Mouse (Mus musculus) hindbrain, embryonic 16.5 days (tissue): ENCODE results near the gene Klkb1. TPM values are rescaled to one million over a fixed set of nuclear protein-coding genes. Genes with fewer than 3 reads are reported as not detected.

Source experiments
- ATAC-seq: fragments of 200-750 bp; cut with Nextera tagmentation; 2 replicates; pipeline ENCODE4 v1.8.0; 2017; ENCODE audit warnings: moderate TSS enrichment, moderate library complexity
- H3K27ac ChIP-seq: fragments of 300-500 bp; sonication (generic); 2 replicates; pipeline ENCODE4 v1.5.1; 2014; ENCODE audit warnings: low read depth, mild to moderate bottlenecking, control low read depth, low read length, moderate library complexity
- H3K27me3 ChIP-seq: fragments of 300-500 bp; sonication (generic); replicated peaks from 2 replicates; pipeline ENCODE4 v1.6.1; 2014; ENCODE audit warnings: low read length; ENCODE audit not compliant: control insufficient read depth, insufficient read depth
- H3K36me3 ChIP-seq: fragments of 300-500 bp; sonication (generic); 2 replicates; pipeline ENCODE4 v1.6.1; 2014; ENCODE audit warnings: mild to moderate bottlenecking, low read length, moderate library complexity, mixed read lengths; ENCODE audit not compliant: control insufficient read depth, insufficient read depth
- H3K4me1 ChIP-seq: fragments of 300-500 bp; sonication (generic); 2 replicates; pipeline ENCODE4 v1.6.1; 2014; ENCODE audit warnings: low read depth, low read length; ENCODE audit not compliant: control insufficient read depth, insufficient read depth
- H3K4me2 ChIP-seq: fragments of 300-500 bp; sonication (generic); 2 replicates; pipeline ENCODE4 v1.6.1; 2014; ENCODE audit warnings: mild to moderate bottlenecking, low read length, control low read depth, moderate library complexity
- H3K4me3 ChIP-seq: fragments of 300-500 bp; sonication (generic); 2 replicates; pipeline ENCODE4 v1.5.1; 2014; ENCODE audit warnings: mild to moderate bottlenecking, low read length, control low read depth, moderate library complexity
- H3K9ac ChIP-seq: fragments of 300-500 bp; sonication (generic); 2 replicates; pipeline ENCODE4 v1.6.1; 2014; ENCODE audit warnings: low read depth, mild to moderate bottlenecking, control low read depth, low read length, moderate library complexity
- H3K9me3 ChIP-seq: fragments of 300-500 bp; sonication (generic); 2 replicates; pipeline ENCODE4 v1.6.1; 2014; ENCODE audit warnings: mild to moderate bottlenecking, low read length, moderate library complexity; ENCODE audit not compliant: control insufficient read depth
- WGBS: fragments of 180-500 bp; shearing (Covaris S2); extraction: QIAGEN DNeasy Blood & Tissue Kit; methylation state at CpG from one replicate; pipeline ENCODE4 v1.1.7; 2014; 5-methylcytosine and 5-hydroxymethylcytosine counted together
- polyA plus RNA-seq: library from polyadenylated mRNA; unstranded; fragments of >200 nt; fragmentation: Nextera tagmentation; extraction: Ambion mirVana; gene quantifications from 2 replicates; pipeline ENCODE4 v1.2.1, GENCODE M21; 2015

The Klkb1 gene
- polyA plus RNA-seq, 1 experiment from 2014 or later, result 0.06 TPM

GRCm38 (mm10) chr8:45281630-45282029, 13.0 kb downstream of the Klkb1 start:
- no peak overlapping the region for H3K27ac ChIP-seq
- 83% methylated on average over 8 of the region's 8 CpGs for WGBS
- no peaks in the 10 kb centered on the region for H3K27me3 ChIP-seq
- H3K9ac ChIP-seq, result no peak overlapping the region
- no peak overlapping the region for H3K4me3 ChIP-seq
- no peaks in the 10 kb centered on the region for H3K9me3 ChIP-seq
- no peaks in the 10 kb centered on the region for H3K36me3 ChIP-seq
- ATAC-seq, result no peak
- no peaks in the 10 kb centered on the region for H3K4me1 ChIP-seq
- H3K4me2 ChIP-seq, result no peak overlapping the region

GRCm38 (mm10) chr8:45277453-45277852, 17.2 kb downstream of the Klkb1 start:
- WGBS, result 89% methylated on average over 3 of the region's 3 CpGs
- ATAC-seq, result no peak
- no peak overlapping the region for H3K27ac ChIP-seq
- H3K4me3 ChIP-seq, result no peak overlapping the region
- H3K36me3 ChIP-seq, result no peaks in the 10 kb centered on the region
- H3K27me3 ChIP-seq, result no peaks in the 10 kb centered on the region
- H3K9me3 ChIP-seq, result no peaks in the 10 kb centered on the region
- no peak overlapping the region for H3K4me2 ChIP-seq
- no peak overlapping the region for H3K9ac ChIP-seq
- no peaks in the 10 kb centered on the region for H3K4me1 ChIP-seq

DNA sequence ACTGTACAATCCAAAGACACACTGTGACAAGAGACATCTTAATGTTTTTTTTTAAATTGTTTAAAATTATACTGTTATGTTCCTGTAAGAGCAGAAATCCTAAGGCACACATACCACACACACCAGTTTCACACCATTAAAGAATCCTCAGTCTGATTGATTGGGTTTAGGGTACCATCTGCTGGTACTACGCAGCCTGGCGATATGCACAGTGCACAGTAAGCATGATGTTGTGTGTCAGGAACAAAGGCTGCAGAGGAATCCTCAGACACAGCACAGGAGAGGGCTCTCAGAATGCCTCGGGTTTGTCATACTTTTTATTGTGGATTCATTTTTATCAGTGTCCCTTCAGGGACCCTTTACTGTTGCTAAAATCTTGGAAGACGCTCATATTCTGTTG, 20.3 kb downstream of the Klkb1 start:
- Histone ChIP-seq H3K27me3 (no peaks in the 10 kb centered on the region), H3K9ac (no peak overlapping the region), H3K27ac (no peak overlapping the region), H3K4me2 (no peak overlapping the region), H3K4me3 (no peak overlapping the region), H3K36me3 (no peaks in the 10 kb centered on the region), H3K4me1 (no peaks in the 10 kb centered on the region), H3K9me3 (no peaks in the 10 kb centered on the region)
- peak; percentile 65; the same call in 1 of the 2 replicates for ATAC-seq
- 65% methylated on average over 4 of the region's 4 CpGs for WGBS

- ATAC-seq, result no peak
- Histone ChIP-seq H3K4me1 (no peaks in the 10 kb centered on the region), H3K27me3 (no peaks in the 10 kb centered on the region), H3K36me3 (no peaks in the 10 kb centered on the region), H3K9me3 (no peaks in the 10 kb centered on the region), H3K4me2 (no peak overlapping the region), H3K4me3 (no peak overlapping the region), H3K9ac (no peak overlapping the region), H3K27ac (no peak overlapping the region)
Measured at GRCm38 (mm10) chr8:45269056-45269455, 25.6 kb downstream of the Klkb1 start.

GRCm38 (mm10) chr8:45268485-45268884, 26.2 kb downstream of the Klkb1 start:
- Histone ChIP-seq H3K4me2 (no peak overlapping the region), H3K9me3 (no peaks in the 10 kb centered on the region), H3K27ac (no peak overlapping the region), H3K36me3 (no peaks in the 10 kb centered on the region), H3K9ac (no peak overlapping the region), H3K4me3 (no peak overlapping the region), H3K27me3 (no peaks in the 10 kb centered on the region), H3K4me1 (no peaks in the 10 kb centered on the region)
- ATAC-seq, result no peak

DNA sequence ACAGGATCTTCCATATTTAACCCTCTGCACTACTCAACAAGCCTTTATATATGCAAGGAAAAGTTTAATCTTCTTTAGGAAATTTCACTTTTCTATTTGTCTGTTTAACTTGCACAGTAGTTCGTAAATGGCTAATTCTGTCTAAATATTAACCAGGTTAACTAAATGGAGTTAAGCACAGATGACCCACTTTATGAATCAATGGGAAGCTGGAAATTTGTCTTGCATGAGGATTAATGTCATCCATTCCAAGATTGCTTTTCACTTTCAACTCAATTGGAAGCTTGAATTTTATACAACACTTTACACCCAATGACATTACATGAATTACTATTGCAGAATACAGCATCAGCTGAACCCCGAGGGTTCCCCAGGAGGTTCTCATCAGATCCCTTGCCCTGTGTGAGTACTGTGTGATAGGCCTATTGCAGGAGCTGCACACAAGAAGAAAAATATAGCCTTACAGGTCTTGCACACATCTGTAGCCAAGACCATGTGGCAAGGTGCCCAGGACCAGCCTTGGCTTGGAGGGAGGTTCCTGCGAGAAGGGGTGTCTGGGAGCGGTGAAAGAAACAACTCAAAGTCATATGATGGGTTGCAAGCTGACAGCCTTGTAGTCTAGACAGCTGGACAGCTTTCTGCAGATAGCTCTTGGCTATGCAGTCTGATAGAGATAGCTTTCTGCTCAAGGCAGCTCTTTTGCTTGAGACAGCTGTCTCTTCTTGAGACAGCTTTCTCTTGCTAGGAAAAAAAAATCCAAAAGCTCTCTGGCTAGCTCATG, 26.9 kb downstream of the Klkb1 start:
- no peak for ATAC-seq
- Histone ChIP-seq H3K9me3 (no peaks in the 10 kb centered on the region), H3K27me3 (no peaks in the 10 kb centered on the region), H3K27ac (no peak overlapping the region), H3K36me3 (no peaks in the 10 kb centered on the region), H3K4me2 (no peak overlapping the region), H3K4me1 (no peaks in the 10 kb centered on the region), H3K4me3 (no peak overlapping the region), H3K9ac (no peak overlapping the region)
- 80% methylated on average over 4 of the region's 4 CpGs for WGBS

GRCm38 (mm10) chr8:45266993-45267392, 27.7 kb downstream of the Klkb1 start:
- Histone ChIP-seq H3K27ac (no peak overlapping the region), H3K9ac (no peak overlapping the region), H3K4me1 (no peaks in the 10 kb centered on the region), H3K4me3 (no peak overlapping the region), H3K4me2 (no peak overlapping the region), H3K27me3 (no peaks in the 10 kb centered on the region), H3K9me3 (no peaks in the 10 kb centered on the region), H3K36me3 (no peaks in the 10 kb centered on the region)
- ATAC-seq, result no peak
- WGBS, result 52% methylated on average over 8 of the region's 8 CpGs

GRCm38 (mm10) chr8:45264918-45265317, 29.7 kb downstream of the Klkb1 start:
- Histone ChIP-seq H3K9me3 (no peaks in the 10 kb centered on the region), H3K4me3 (no peak overlapping the region), H3K4me2 (no peak overlapping the region), H3K27ac (no peak overlapping the region), H3K36me3 (no peaks in the 10 kb centered on the region), H3K9ac (no peak overlapping the region), H3K27me3 (no peaks in the 10 kb centered on the region), H3K4me1 (no peaks in the 10 kb centered on the region)
- 92% methylated on average over 4 of the region's 4 CpGs for WGBS
- ATAC-seq, result no peak

GRCm38 (mm10) chr8:45262851-45263250, 31.8 kb downstream of the Klkb1 start:
- Histone ChIP-seq H3K27me3 (no peaks in the 10 kb centered on the region), H3K4me3 (no peak overlapping the region), H3K9ac (no peak overlapping the region), H3K36me3 (no peaks in the 10 kb centered on the region), H3K9me3 (no peaks in the 10 kb centered on the region), H3K27ac (no peak overlapping the region), H3K4me1 (no peaks in the 10 kb centered on the region), H3K4me2 (no peak overlapping the region)
- WGBS, result 91% methylated on average over 3 of the region's 3 CpGs
- ATAC-seq, result no peak
